ENCODE assay signal across 26 mouse cellular contexts in genomic region chr6:56168736-56169135, GRCm38 (mm10).
DNase-seq lines count a peak whose midpoint lies in the region; ATAC-seq and TF ChIP-seq lines count a peak whose summit lies in the region.
"Had no signal": no experiment of that assay in that cellular context is flagged by ENCODE, and none has a peak within 500 bp of the region (broad histone marks: within the 10 kb centered on the region; RNA-seq: fewer than 3 reads in every experiment).

No protein-coding gene starts in this region.

- no peak for TF ChIP-seq CTCF in forebrain, postnatal 0 days (IDR thresholded peaks at IDR 0.05; ENCODE audit: low read depth)

- DNase-seq in forebrain, postnatal 0 days, result peak; percentile 2
- DNase-seq in forebrain, embryonic 11.5 days (ENCODE audit: low spot score), result no peak
- DNase-seq in layer of hippocampus, adult 9-11 months, result peak; percentile 30
- DNase-seq in layer of hippocampus, adult 8-10 months (ENCODE audit: low spot score in 2 of 2), result no peak
- DNase-seq in brain, adult 2 months (ENCODE audit: low read depth, low spot score), result peak; percentile 90
- peak; percentile 13 to 42 for DNase-seq in left cerebral cortex, adult 9 months (ENCODE audit: low spot score in 2 of 2)
- no peak for DNase-seq in lung, postnatal 14 days
- DNase-seq: adrenal gland, postnatal 10 days; gastrocnemius, postnatal 10 days; heart, adult 11 months; kidney, adult 8-10 months; kidney, postnatal 14 days; retina, postnatal 1 day; thymus, postnatal 14 days had no signal

- ATAC-seq in forebrain, postnatal 0 days, result no peak
- ATAC-seq in forebrain, embryonic 11.5 days (replicated peaks; ENCODE audit: low FRiP score), result no peak
- no peak for ATAC-seq in megakaryocyte progenitor cell, adult 5-6 weeks (replicated peaks; ENCODE audit: poor library complexity)
- ATAC-seq: forebrain, embryonic 15.5 days; hindbrain, embryonic 16.5 days; intestine, embryonic 15.5 days; midbrain, embryonic 16.5 days had no signal

- 87% methylated on average over 2 of the region's 2 CpGs for WGBS in forebrain, postnatal 0 days
- 87% methylated on average over 2 of the region's 2 CpGs for WGBS in forebrain, embryonic 11.5 days

- no peaks in the 10 kb centered on the region for H3K36me3 ChIP-seq in forebrain, postnatal 0 days (ENCODE audit: insufficient read depth)
- no peaks in the 10 kb centered on the region for H3K36me3 ChIP-seq in forebrain, embryonic 11.5 days (ENCODE audit: control insufficient read depth, insufficient read depth, low read length)
- H3K36me3 ChIP-seq: embryonic facial prominence, embryonic 15.5 days; forebrain, embryonic 15.5 days; intestine, embryonic 15.5 days; midbrain, embryonic 10.5 days; neural tube, embryonic 13.5 days had no signal

- H3K4me2 ChIP-seq in forebrain, postnatal 0 days (ENCODE audit: low read depth), result no peak overlapping the region
- H3K4me2 ChIP-seq in forebrain, embryonic 11.5 days (ENCODE audit: low read depth, low read length, severe bottlenecking), result no peak overlapping the region
- H3K4me2 ChIP-seq: embryonic facial prominence, embryonic 15.5 days; forebrain, embryonic 15.5 days; heart, embryonic 11.5 days; intestine, embryonic 15.5 days; neural tube, embryonic 13.5 days had no signal

- H3K9ac ChIP-seq in forebrain, postnatal 0 days, result no peak overlapping the region
- H3K9ac ChIP-seq in forebrain, embryonic 11.5 days (ENCODE audit: low read length), result no peak overlapping the region
- H3K9ac ChIP-seq: embryonic facial prominence, embryonic 15.5 days; forebrain, embryonic 15.5 days; intestine, embryonic 15.5 days; neural tube, embryonic 13.5 days had no signal

- no peak overlapping the region for H3K4me3 ChIP-seq in forebrain, postnatal 0 days (ENCODE audit: low read depth, low read length)
- H3K4me3 ChIP-seq in forebrain, embryonic 11.5 days (ENCODE audit: low read depth, low read length), result no peak overlapping the region
- H3K4me3 ChIP-seq: embryonic facial prominence, embryonic 15.5 days; forebrain, embryonic 15.5 days; intestine, embryonic 15.5 days; layer of hippocampus, adult 2 months; midbrain, embryonic 10.5 days; myocyte; neural tube, embryonic 13.5 days had no signal

- no peak overlapping the region for H3K27ac ChIP-seq in forebrain, postnatal 0 days (ENCODE audit: low read depth, low read length)
- H3K27ac ChIP-seq in forebrain, embryonic 11.5 days (ENCODE audit: low read depth, low read length), result no peak overlapping the region
- H3K27ac ChIP-seq: embryonic facial prominence, embryonic 15.5 days; forebrain, embryonic 15.5 days; intestine, embryonic 15.5 days; layer of hippocampus, adult 2 months; macrophage; midbrain, embryonic 10.5 days; neural tube, embryonic 13.5 days had no signal

- no peaks in the 10 kb centered on the region for H3K9me3 ChIP-seq in forebrain, postnatal 0 days (ENCODE audit: low read length)
- H3K9me3 ChIP-seq in forebrain, embryonic 11.5 days (ENCODE audit: control insufficient read depth, low read length), result no peaks in the 10 kb centered on the region
- H3K9me3 ChIP-seq: embryonic facial prominence, embryonic 15.5 days; forebrain, embryonic 15.5 days; intestine, embryonic 15.5 days; midbrain, embryonic 10.5 days; neural tube, embryonic 13.5 days had no signal

- H3K27me3 ChIP-seq in forebrain, postnatal 0 days (ENCODE audit: insufficient read depth, low read length), result no peaks in the 10 kb centered on the region
- H3K27me3 ChIP-seq in forebrain, embryonic 11.5 days (ENCODE audit: control insufficient read depth, insufficient read depth, low read length), result no peaks in the 10 kb centered on the region
- H3K27me3 ChIP-seq: embryonic facial prominence, embryonic 15.5 days; forebrain, embryonic 15.5 days; intestine, embryonic 15.5 days; neural tube, embryonic 13.5 days had no signal

- no peaks in the 10 kb centered on the region for H3K4me1 ChIP-seq in forebrain, postnatal 0 days (ENCODE audit: insufficient read depth)
- no peaks in the 10 kb centered on the region for H3K4me1 ChIP-seq in forebrain, embryonic 11.5 days (replicated peaks; ENCODE audit: control insufficient read depth, insufficient read depth, low read length)
- H3K4me1 ChIP-seq: embryonic facial prominence, embryonic 15.5 days; forebrain, embryonic 15.5 days; intestine, embryonic 15.5 days; midbrain, embryonic 10.5 days; neural tube, embryonic 13.5 days had no signal

Comparison
In these comparisons a context has a peak if more than half of its experiments do, and no peak if none do; other contexts are left out.
1. DNase-seq: peak in forebrain, postnatal 0 days (single experiment), layer of hippocampus, adult 9-11 months (single experiment), brain, adult 2 months (single experiment) and left cerebral cortex, adult 9 months (2 of 2); none in forebrain, embryonic 11.5 days (single experiment), layer of hippocampus, adult 8-10 months (0 of 2) and lung, postnatal 14 days (single experiment).